ENCODE assay signal across 9 mouse cellular contexts in genomic region chrX:73570871-73571270, GRCm38 (mm10).
DNase-seq lines count a peak whose midpoint lies in the region; ATAC-seq and TF ChIP-seq lines count a peak whose summit lies in the region.
"Had no signal": no experiment of that assay in that cellular context is flagged by ENCODE, and none has a peak within 500 bp of the region (broad histone marks: within the 10 kb centered on the region; RNA-seq: fewer than 3 reads in every experiment).

No protein-coding gene starts in this region.

- DNase-seq in kidney, adult 18-20 months: peak; percentile 67
- peak; percentile 84 for DNase-seq in brain, embryonic 14.5 days (ENCODE audit: low read depth)
- peak; percentile 15 for DNase-seq in fibroblast of lung, adult 2 months (ENCODE audit: low read depth)
- DNase-seq in induced T-regulatory cell, adult 2 months (ENCODE audit: low read depth): peak; percentile 71
- peak; percentile 73 for DNase-seq in thymus, postnatal 0 days (ENCODE audit: low spot score)

- WGBS in kidney, embryonic 14.5 days: 35% methylated on average over 6 of the region's 6 CpGs
- 28% methylated on average over 6 of the region's 6 CpGs for WGBS in limb, embryonic 12.5 days

- no peak for TF ChIP-seq POLR2A in brain, embryonic 14.5 days (IDR thresholded peaks at IDR 0.05; ENCODE audit: borderline replicate concordance, extremely low read depth, insufficient read depth, insufficient read length, poor library complexity, severe bottlenecking)

- peak; percentile 74; the same call in 1 of the 2 replicates for TF ChIP-seq CTCF in brain, embryonic 14.5 days (IDR thresholded peaks at IDR 0.05; ENCODE audit: borderline replicate concordance, extremely low read depth, insufficient read depth, insufficient read length)

- no peak overlapping the region for H3K4me3 ChIP-seq in kidney, embryonic 14.5 days (ENCODE audit: low read length)
- no peak overlapping the region for H3K4me3 ChIP-seq in limb, embryonic 12.5 days (replicated peaks)
- H3K4me3 ChIP-seq: embryonic facial prominence, embryonic 13.5 days had no signal

- no peaks in the 10 kb centered on the region for H3K4me1 ChIP-seq in kidney, embryonic 14.5 days (ENCODE audit: control insufficient read depth, insufficient read depth, low read length)
- H3K4me1 ChIP-seq in limb, embryonic 12.5 days (replicated peaks): no peaks in the 10 kb centered on the region
- H3K4me1 ChIP-seq: embryonic facial prominence, embryonic 13.5 days had no signal

- H3K9ac ChIP-seq in kidney, embryonic 14.5 days (ENCODE audit: low read depth, low read length): no peak overlapping the region
- H3K9ac ChIP-seq in limb, embryonic 12.5 days (replicated peaks): no peak overlapping the region
- H3K9ac ChIP-seq: embryonic facial prominence, embryonic 13.5 days had no signal

- no peak for ATAC-seq in kidney, embryonic 14.5 days (ENCODE audit: low FRiP score, low TSS enrichment)
- 0 out of 2 replicates have a peak, but pooled peaks have one; percentile 47 for ATAC-seq in limb, embryonic 12.5 days (ENCODE audit: insufficient number of reproducible peaks, insufficient read depth, low FRiP score, low TSS enrichment, low read depth)
- ATAC-seq in neutrophil, adult 5-6 weeks (ENCODE audit: extremely low read depth, insufficient number of reproducible peaks, low FRiP score, poor library complexity, severe bottlenecking): peak; percentile 41; the same call in 1 of the 2 replicates

- no peak overlapping the region for H3K4me2 ChIP-seq in kidney, embryonic 14.5 days (replicated peaks; ENCODE audit: low read depth, low read length)
- H3K4me2 ChIP-seq in limb, embryonic 12.5 days: no peak overlapping the region
- H3K4me2 ChIP-seq: embryonic facial prominence, embryonic 13.5 days had no signal

- no peaks in the 10 kb centered on the region for H3K36me3 ChIP-seq in kidney, embryonic 14.5 days (ENCODE audit: control insufficient read depth, insufficient read depth, low read length)
- no peaks in the 10 kb centered on the region for H3K36me3 ChIP-seq in limb, embryonic 12.5 days
- H3K36me3 ChIP-seq: embryonic facial prominence, embryonic 13.5 days had no signal

- no peaks in the 10 kb centered on the region for H3K27me3 ChIP-seq in kidney, embryonic 14.5 days (ENCODE audit: control insufficient read depth, insufficient read depth, low read length)
- peaks cover 27% of the 10 kb centered on the region for H3K27me3 ChIP-seq in limb, embryonic 12.5 days

- no peaks in the 10 kb centered on the region for H3K9me3 ChIP-seq in kidney, embryonic 14.5 days (ENCODE audit: control insufficient read depth, low read length)
- H3K9me3 ChIP-seq in limb, embryonic 12.5 days: no peaks in the 10 kb centered on the region
- H3K9me3 ChIP-seq: embryonic facial prominence, embryonic 13.5 days had no signal

- H3K27ac ChIP-seq in kidney, embryonic 14.5 days (ENCODE audit: low read depth, low read length): no peak overlapping the region
- no peak overlapping the region for H3K27ac ChIP-seq in limb, embryonic 12.5 days
- H3K27ac ChIP-seq: embryonic facial prominence, embryonic 13.5 days had no signal

Comparison
In these comparisons a context has a peak if more than half of its experiments do, and no peak if none do; other contexts are left out.
1. DNase-seq: peak in every context shown above with its lines; median percentile 84 in brain, embryonic 14.5 days; 73 in thymus, postnatal 0 days; 71 in induced T-regulatory cell, adult 2 months; 67 in kidney, adult 18-20 months; 15 in fibroblast of lung, adult 2 months.